Comparison of ENCODE assay signal across 18 mouse cellular contexts in genomic region chr5:140201109-140201508, GRCm38 (mm10).
DNase-seq lines count a peak whose midpoint lies in the region; ATAC-seq lines count a peak whose summit lies in the region.
"Had no signal": no experiment of that assay in that cellular context is flagged by ENCODE, and none has a peak within 500 bp of the region (broad histone marks: within the 10 kb centered on the region; RNA-seq: fewer than 3 reads in every experiment).

No protein-coding gene starts in this region.

- H3K4me1 ChIP-seq in heart, embryonic 16.5 days (ENCODE audit: control insufficient read depth, insufficient read depth, low read length), result no peaks in the 10 kb centered on the region
- H3K4me1 ChIP-seq in heart, embryonic 11.5 days (ENCODE audit: control insufficient read depth, insufficient read depth, low read length), result no peaks in the 10 kb centered on the region
- no peaks in the 10 kb centered on the region for H3K4me1 ChIP-seq in midbrain, embryonic 15.5 days
- H3K4me1 ChIP-seq: forebrain, embryonic 15.5 days; intestine, embryonic 15.5 days had no signal

- H3K4me2 ChIP-seq in heart, embryonic 16.5 days (ENCODE audit: low read depth, low read length), result no peak overlapping the region
- H3K4me2 ChIP-seq in heart, embryonic 11.5 days, result no peak overlapping the region
- no peak overlapping the region for H3K4me2 ChIP-seq in midbrain, embryonic 15.5 days
- H3K4me2 ChIP-seq: forebrain, embryonic 15.5 days; heart, embryonic 12.5 days; hindbrain, embryonic 14.5 days; intestine, embryonic 15.5 days had no signal

- H3K9ac ChIP-seq in heart, embryonic 16.5 days (ENCODE audit: low read length), result no peak overlapping the region
- H3K9ac ChIP-seq in heart, embryonic 11.5 days (ENCODE audit: low read depth, low read length), result no peak overlapping the region
- no peak overlapping the region for H3K9ac ChIP-seq in midbrain, embryonic 15.5 days
- H3K9ac ChIP-seq: forebrain, embryonic 15.5 days; heart, embryonic 12.5 days; hindbrain, embryonic 14.5 days; intestine, embryonic 15.5 days had no signal

- peak; percentile 51 to 72 for DNase-seq in thymus, adult 18-20 months
- DNase-seq in thymus, postnatal 14 days, result peak; percentile 74
- no peak for DNase-seq in adrenal gland, adult 18-20 months (ENCODE audit: low spot score in 2 of 2)
- DNase-seq in ovary, postnatal 36 days (ENCODE audit: low spot score), result no peak
- DNase-seq: cerebellum, adult 18-20 months; cerebellum, postnatal 10 days; gastrocnemius, postnatal 10 days; heart, adult 2 months; heart, postnatal 4 days had no signal

- H3K9me3 ChIP-seq in heart, embryonic 16.5 days (replicated peaks; ENCODE audit: control insufficient read depth, low read length), result no peaks in the 10 kb centered on the region
- H3K9me3 ChIP-seq in heart, embryonic 11.5 days (replicated peaks; ENCODE audit: control insufficient read depth, low read length), result no peaks in the 10 kb centered on the region
- H3K9me3 ChIP-seq in midbrain, embryonic 15.5 days, result no peaks in the 10 kb centered on the region
- H3K9me3 ChIP-seq: embryonic facial prominence, embryonic 10.5 days; forebrain, embryonic 15.5 days; heart, embryonic 12.5 days; intestine, embryonic 15.5 days had no signal

- H3K36me3 ChIP-seq in heart, embryonic 16.5 days (ENCODE audit: control insufficient read depth, insufficient read depth), result no peaks in the 10 kb centered on the region
- H3K36me3 ChIP-seq in heart, embryonic 11.5 days (ENCODE audit: control insufficient read depth, insufficient read depth, low read length), result no peaks in the 10 kb centered on the region
- H3K36me3 ChIP-seq in midbrain, embryonic 15.5 days (replicated peaks), result no peaks in the 10 kb centered on the region
- H3K36me3 ChIP-seq: forebrain, embryonic 15.5 days; heart, embryonic 12.5 days; intestine, embryonic 15.5 days had no signal

- no peaks in the 10 kb centered on the region for H3K27me3 ChIP-seq in heart, embryonic 16.5 days (ENCODE audit: control insufficient read depth, insufficient read depth, low read length)
- peaks cover 3% of the 10 kb centered on the region; the same call in 1 of the 2 replicates for H3K27me3 ChIP-seq in heart, embryonic 11.5 days (ENCODE audit: control insufficient read depth, insufficient read depth, low read length)
- no peaks in the 10 kb centered on the region for H3K27me3 ChIP-seq in midbrain, embryonic 15.5 days (replicated peaks)
- H3K27me3 ChIP-seq: forebrain, embryonic 15.5 days; intestine, embryonic 15.5 days had no signal

- no peak overlapping the region for H3K4me3 ChIP-seq in heart, embryonic 16.5 days (ENCODE audit: low read length)
- H3K4me3 ChIP-seq in heart, embryonic 11.5 days (ENCODE audit: low read depth, low read length), result no peak overlapping the region
- no peak overlapping the region for H3K4me3 ChIP-seq in midbrain, embryonic 15.5 days
- H3K4me3 ChIP-seq: embryonic facial prominence, embryonic 10.5 days; forebrain, embryonic 15.5 days; heart, adult 2 months; heart, embryonic 12.5 days; intestine, embryonic 15.5 days had no signal

- WGBS in heart, embryonic 16.5 days, result 81% methylated on average over 1 of the region's 1 CpGs
- WGBS in heart, embryonic 11.5 days (ENCODE audit: insufficient replicate concordance), result 80% methylated on average over 1 of the region's 1 CpGs
- WGBS in midbrain, embryonic 15.5 days, result 93% methylated on average over 1 of the region's 1 CpGs

- ATAC-seq in heart, embryonic 16.5 days (replicated peaks; ENCODE audit: extremely low read depth, insufficient read depth, low FRiP score), result peak; percentile 42
- ATAC-seq in heart, embryonic 11.5 days (replicated peaks; ENCODE audit: insufficient number of reproducible peaks, low FRiP score, low TSS enrichment), result no peak
- ATAC-seq in midbrain, embryonic 15.5 days (replicated peaks), result no peak
- ATAC-seq: CD4-positive, CD25-positive, alpha-beta regulatory T cell, adult 4 months; forebrain, embryonic 15.5 days; intestine, embryonic 15.5 days had no signal

- no peak overlapping the region for H3K27ac ChIP-seq in heart, embryonic 16.5 days (ENCODE audit: low read length)
- H3K27ac ChIP-seq in heart, embryonic 11.5 days (ENCODE audit: low read depth, low read length), result no peak overlapping the region
- no peak overlapping the region for H3K27ac ChIP-seq in midbrain, embryonic 15.5 days
- H3K27ac ChIP-seq: embryonic facial prominence, embryonic 10.5 days; forebrain, embryonic 15.5 days; heart, adult 2 months; hindbrain, embryonic 14.5 days; intestine, embryonic 15.5 days had no signal

Comparison
In these comparisons a context has a peak if more than half of its experiments do, and no peak if none do; other contexts are left out.
1. DNase-seq: peak in thymus, adult 18-20 months (2 of 2) and thymus, postnatal 14 days (single experiment); none in adrenal gland, adult 18-20 months (0 of 2) and ovary, postnatal 36 days (single experiment).